Mouse (Mus musculus): Measurements from ENCODE around the gene Med22.
A peak's percentile ranks its signal among the peaks of the same experiment; 100 is the strongest.

The Med22 gene

GRCm38 (mm10) chr2:26910124-26910993, at the start of gene Med22, which contains the start of gene Rpl7a:
TSS of gene Med22 (minus strand) at chr2:26910677.
TSS of gene Rpl7a (plus strand) at chr2:26910764.
- peak; percentile 100 for DNase-seq

DNA sequence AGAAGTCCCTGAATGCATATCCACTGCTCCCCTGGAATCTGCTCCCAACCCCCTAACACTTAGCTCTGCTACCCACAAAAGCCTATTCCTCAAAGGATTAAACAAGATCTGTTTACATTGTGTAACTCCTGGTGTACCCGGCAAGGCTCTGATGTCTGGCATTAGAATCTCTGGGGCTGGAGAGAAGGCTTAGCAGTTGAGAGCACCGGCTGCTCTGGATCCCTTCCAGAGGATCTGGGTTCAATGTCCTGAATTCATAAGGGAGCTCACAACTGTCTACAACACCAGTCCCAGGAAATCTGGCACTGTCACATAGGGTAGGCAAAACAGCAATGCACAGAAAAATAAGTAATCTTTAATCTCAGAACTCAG, 47.0 kb upstream of the Med22 start:
- no peak for DNase-seq

- DNase-seq, result no peak
These were observed 46.5 kb upstream of the Med22 start for GRCm38 (mm10) chr2:26956811-26957487.

GRCm38 (mm10) chr2:26954735-26955395, 44.4 kb upstream of the Med22 start:
- DNase-seq, result no peak

GRCm38 (mm10) chr2:26952866-26953265, 42.4 kb upstream of the Med22 start:
- DNase-seq, result no peak

DNA sequence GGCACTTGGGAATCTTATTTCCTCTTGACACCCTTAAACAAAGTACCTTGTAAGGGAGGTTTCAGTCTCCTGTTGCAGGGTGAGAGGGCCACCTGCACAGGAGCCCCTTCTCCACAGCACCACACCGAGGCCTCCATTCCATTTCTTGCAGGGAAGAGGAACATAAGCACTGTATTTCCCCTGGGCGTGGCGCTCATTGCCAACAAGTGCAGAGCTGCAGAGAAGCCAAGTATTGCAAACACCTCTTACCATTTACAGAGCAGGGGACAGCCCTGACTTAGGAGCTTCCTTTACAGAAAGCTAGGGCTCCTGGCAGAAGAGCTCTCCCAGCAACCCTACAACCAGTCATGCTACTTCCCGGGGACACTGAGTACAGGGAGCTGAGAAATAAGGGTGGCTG, 41.7 kb upstream of the Med22 start:
- DNase-seq, result no peak

DNA sequence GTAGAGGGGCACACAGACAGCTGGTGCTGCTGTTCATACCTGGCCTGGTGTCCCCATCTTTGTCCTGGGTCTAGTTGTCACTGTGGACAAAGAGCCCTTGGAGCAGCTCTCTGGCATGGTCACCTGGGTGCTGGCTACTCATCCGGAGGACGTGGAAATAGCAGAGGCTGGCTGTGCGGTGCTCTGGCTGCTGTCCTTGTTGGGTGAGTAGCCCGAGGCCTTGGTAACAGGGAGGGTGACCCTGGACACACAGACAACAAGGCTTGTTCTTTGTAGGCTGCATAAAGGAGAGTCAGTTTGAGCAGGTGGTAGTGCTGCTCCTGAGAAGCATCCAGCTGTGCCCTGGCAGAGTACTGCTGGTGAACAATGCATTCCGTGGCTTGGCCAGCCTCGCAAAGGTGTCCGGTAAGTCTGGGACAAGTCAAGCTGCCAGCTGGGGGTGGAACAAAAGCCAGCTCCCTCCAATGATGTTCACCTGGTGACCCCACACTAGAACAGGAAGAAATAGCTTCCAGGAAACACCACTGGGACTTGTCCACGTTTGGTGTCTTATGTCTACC, 40.9 kb upstream of the Med22 start:
- no peak for DNase-seq

- DNase-seq, result no peak
These were observed 39.9 kb upstream of the Med22 start for GRCm38 (mm10) chr2:26950411-26950810.

DNA sequence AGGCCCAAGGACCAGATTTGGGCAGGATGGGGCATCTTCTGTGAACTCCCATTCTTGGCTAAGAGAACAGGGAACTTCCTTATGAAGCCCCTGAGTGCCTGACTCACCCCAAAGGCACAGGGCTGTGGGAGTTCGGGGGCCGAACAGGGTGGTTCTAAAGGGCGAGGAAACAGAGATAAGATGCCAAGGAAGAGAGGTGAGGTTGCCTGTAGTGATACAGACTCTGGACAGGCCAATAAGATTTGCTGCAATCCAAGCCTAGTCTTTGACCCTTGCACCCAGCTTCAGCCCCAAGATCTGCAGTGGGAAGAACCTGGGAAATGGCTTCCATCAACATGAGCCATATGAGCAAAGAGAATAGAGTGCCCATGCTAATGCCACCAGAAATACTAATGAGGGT, 32.8 kb upstream of the Med22 start:
- no peak for DNase-seq

- DNase-seq, result peak; percentile 95
These were observed 31.1 kb upstream of the Med22 start for GRCm38 (mm10) chr2:26941539-26941938.

- no peak for DNase-seq
These were observed 25.9 kb upstream of the Med22 start for GRCm38 (mm10) chr2:26936425-26936824.

- DNase-seq, result no peak
These were observed 24.8 kb upstream of the Med22 start for GRCm38 (mm10) chr2:26935286-26935685.

DNA sequence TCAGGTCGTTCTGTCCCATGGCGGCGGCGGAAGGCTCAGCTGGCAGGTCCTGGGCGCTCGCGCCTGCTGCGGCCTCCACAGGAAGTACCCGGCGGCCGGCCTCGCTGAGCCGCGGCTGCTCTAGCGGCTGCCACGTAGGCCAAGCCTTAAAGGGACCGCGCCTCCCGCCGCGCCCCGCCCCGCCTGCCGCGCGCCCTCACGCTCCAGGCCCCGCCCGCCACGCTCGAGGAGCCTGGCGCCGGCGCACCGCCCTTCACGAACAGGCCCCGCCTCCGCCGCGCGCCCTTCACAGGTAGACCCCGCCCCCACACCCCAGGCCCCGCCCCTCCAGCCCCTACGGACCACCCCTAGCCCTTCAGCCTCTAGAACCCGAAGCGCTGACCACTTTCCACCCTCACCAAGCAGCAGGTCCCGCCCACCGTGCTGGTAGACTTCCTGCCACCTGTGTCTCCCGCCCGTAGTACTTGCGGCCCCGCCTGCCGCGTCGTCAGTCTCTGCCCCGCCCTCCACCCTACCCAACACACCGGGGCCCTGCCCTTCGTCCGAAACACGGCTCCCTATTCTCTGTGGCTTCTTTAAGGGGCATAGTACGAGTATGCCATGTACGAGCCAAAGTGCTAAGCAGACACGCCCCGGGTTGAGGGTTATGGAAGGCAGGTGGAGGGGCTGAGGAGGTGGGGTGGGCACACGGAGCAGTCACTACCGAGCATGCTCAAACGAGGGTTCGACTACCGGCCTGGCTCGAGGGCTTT, 23.0 kb upstream of the Med22 start, which contains the start of the genes Surf4 and Stkld1:
Gene Surf4, minus strand, starts transcription at position 625 of the 752 bp plus-strand sequence.
Gene Stkld1, plus strand, starts transcription at position 744 of the 752 bp plus-strand sequence.
- peak; percentile 99 for DNase-seq

DNA sequence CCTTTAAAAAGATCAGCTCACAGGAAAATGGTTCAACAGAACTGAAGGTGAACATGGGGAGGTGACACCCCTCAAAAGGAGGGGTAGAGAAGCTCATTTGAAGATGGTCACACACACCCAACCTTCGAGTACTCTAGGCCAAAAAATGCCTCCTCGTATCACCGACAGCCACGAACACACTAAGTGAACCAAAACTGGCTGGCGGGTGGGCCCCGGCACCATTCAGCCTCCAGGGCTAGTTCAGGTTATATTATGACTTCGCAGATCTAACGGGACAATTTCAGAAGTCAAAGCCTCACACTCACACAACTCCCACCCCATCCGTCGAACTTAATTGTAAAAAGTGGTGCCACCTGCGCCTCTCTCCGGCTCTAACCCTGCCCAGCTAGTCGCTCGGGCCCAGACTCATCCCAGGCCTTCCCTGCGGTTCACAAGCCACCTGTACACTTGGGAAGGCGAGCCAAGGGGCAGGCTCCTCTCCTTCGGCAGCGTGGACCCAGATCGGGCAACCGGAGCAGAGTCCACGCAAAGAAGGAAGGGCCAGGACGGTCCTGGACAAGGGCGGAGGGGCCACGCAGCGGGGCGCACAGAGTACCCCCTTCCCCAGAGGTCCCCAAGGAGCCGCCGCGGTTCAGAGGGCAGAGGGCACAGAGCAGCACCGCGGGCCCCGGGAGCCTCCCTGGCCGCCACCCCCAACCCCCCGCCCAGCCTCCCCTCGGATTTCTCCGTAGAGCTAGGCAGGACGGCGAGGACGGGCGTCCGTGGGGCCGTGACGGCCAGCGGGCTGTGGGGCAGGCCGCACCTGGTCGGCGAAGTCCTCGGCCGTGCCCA, 22.2 kb upstream of the Med22 start:
- no peak for DNase-seq

DNA sequence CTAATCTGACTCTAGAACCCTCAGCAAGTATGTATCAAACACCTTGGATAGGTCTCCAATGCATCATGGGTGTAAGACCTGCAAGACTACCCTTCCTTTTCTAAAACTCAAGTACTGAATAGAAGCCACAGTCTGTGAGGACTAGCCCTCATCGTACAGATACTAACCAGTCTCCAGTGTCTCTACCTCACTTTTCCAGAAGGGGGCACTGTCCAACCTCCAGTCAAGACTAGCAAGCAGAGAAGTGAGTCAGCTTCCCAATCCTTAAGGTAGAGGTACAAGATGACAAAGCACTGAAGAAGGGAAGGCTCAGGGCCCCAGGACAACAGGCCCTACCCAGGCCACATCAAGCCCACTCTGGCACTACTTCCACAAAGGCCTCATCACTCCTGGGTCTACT, 19.9 kb upstream of the Med22 start:
- no peak for DNase-seq

- no peak for DNase-seq
These were observed 17.4 kb upstream of the Med22 start for GRCm38 (mm10) chr2:26927745-26928476.

DNA sequence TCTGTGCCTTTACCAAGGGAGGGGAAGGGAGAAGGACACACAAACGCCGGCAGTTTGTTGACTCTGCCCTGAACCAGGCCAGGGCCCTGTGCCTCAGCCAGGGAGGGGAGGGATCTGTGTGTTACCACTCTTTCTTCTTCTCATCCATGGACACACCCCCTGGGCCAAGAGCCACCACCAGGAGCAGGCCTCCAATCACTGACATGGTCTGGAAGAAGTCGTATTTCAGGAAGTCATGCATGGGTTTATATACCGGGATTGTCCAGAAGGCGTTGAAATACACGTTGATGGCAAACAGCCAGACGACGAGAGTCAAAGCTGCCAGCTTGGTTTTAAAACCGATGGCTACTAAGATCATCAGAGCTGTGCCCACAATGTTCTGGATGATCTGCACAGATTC, 11.3 kb upstream of the Med22 start:
- peak; percentile 94 for DNase-seq

- DNase-seq, result no peak
These were observed 9.8 kb upstream of the Med22 start for GRCm38 (mm10) chr2:26920190-26920855.

DNA sequence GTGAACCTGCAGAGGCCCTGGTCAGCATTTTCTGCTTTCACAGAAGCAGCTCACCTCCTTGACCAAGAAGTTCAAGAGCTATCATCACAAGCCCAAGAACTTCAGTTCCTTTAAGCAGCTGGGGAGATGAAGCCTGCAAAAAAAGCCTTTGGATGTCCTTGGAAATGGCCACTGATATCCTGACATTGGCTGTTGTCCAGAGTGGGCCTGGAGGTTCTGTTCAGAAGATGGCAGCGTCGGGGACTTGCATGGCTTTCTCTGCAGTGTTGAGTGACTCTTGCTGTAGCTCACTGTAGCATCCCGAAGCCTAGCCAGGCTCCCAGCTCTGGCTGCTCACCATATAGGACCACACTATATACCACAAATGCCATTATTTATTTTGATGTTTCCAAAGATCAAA, 9.2 kb upstream of the Med22 start:
- DNase-seq, result no peak

DNA sequence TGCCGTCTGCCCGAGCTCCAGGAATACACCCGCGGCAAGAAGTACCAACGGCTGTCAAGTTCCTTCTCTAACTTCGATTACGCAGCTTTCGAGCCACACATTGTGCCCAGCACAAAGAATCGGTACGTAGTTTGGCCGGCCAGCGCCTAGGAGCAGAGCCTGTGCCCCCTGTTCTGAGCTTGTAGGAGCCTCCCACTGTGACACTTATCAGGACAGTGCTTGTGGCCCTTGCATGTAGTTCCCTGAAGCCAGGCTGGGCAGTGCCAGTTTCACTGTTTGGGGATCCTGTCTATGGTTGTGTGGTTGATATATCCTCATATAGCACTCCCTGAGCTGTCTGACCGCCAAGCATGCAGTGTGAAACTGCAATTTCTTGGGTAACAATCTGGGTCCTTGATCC, 6.3 kb upstream of the Med22 start:
- DNase-seq, result no peak
